Mouse (Mus musculus): ENCODE results near the gene Hesx1. TPM values are rescaled to one million over a fixed set of nuclear protein-coding genes. Genes with fewer than 3 reads are reported as not detected.

Gene Hesx1
- polyA plus RNA-seq, 1 experiment from 2014 or later, result 1.7 TPM

DNA sequence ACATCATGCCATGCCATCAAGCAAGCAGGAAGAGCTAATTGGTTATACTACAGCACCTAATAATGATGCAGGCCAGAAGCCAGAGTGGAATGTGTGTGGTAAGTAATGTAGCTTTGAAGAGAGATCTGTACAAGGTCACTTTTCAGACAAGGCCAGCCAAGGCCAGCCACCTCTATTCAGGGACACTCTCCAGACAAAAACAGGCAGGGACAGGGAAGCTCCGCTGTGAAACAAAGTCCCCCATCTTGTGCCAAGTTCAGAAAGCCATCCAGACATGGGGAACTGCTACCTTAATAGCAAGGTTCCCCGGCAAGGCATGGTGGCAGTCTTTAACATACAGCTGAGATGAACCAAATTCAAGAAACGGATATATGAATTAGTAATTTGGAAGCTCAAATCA lies 18.7 kb upstream of the Hesx1 start:
- Histone ChIP-seq H3K4me1 (ENCODE audit: control insufficient read depth, insufficient read depth, low read length) (no peaks in the 10 kb centered on the region), H3K9ac (ENCODE audit: low read depth, low read length) (no peak overlapping the region), H3K4me3 (ENCODE audit: low read depth, low read length) (no peak overlapping the region), H3K4me2 (no peak overlapping the region), H3K27ac (ENCODE audit: low read depth, low read length) (peak overlapping the region; percentile 31; the same call in 1 of the 2 replicates), H3K36me3 (ENCODE audit: control insufficient read depth, insufficient read depth, low read length) (no peaks in the 10 kb centered on the region), H3K9me3 (replicated peaks; ENCODE audit: control insufficient read depth, low read length) (no peaks in the 10 kb centered on the region), H3K27me3 (ENCODE audit: control insufficient read depth, insufficient read depth, low read length) (no peaks in the 10 kb centered on the region)
- ATAC-seq (replicated peaks; ENCODE audit: insufficient number of reproducible peaks, low FRiP score, low TSS enrichment), result no peak
- 62% methylated on average over 3 of the region's 3 CpGs for WGBS (ENCODE audit: insufficient replicate concordance)

DNA sequence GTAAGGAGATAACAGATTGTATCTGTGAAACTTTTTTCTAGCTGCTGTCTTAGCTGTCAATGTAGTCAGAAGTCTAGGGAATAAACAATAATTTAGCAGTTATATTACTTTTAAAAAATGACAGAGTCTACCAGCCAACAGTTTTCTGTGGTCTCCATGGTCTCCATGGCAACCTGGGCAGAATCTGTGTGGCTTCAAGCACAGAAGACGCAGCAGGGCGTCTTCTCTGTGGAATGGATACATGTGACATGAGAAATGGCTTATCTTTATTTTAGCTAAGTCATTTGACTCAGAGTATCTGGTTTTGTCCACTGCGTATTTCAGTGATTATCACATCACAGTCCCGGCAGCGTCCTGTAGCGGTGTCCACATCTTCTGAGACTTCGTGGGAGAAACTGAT lies 18.0 kb upstream of the Hesx1 start:
- H3K4me3 ChIP-seq (ENCODE audit: low read depth, low read length), result no peak overlapping the region
- H3K4me1 ChIP-seq (ENCODE audit: control insufficient read depth, insufficient read depth, low read length), result no peaks in the 10 kb centered on the region
- H3K4me2 ChIP-seq, result no peak overlapping the region
- H3K9ac ChIP-seq (ENCODE audit: low read depth, low read length), result no peak overlapping the region
- no peaks in the 10 kb centered on the region for H3K36me3 ChIP-seq (ENCODE audit: control insufficient read depth, insufficient read depth, low read length)
- no peaks in the 10 kb centered on the region for H3K27me3 ChIP-seq (ENCODE audit: control insufficient read depth, insufficient read depth, low read length)
- no peak for ATAC-seq (replicated peaks; ENCODE audit: insufficient number of reproducible peaks, low FRiP score, low TSS enrichment)
- H3K9me3 ChIP-seq (replicated peaks; ENCODE audit: control insufficient read depth, low read length), result peaks cover 3% of the 10 kb centered on the region
- H3K27ac ChIP-seq (ENCODE audit: low read depth, low read length), result no peak overlapping the region
- 65% methylated on average over 7 of the region's 7 CpGs for WGBS (ENCODE audit: insufficient replicate concordance)

- no peak overlapping the region for H3K4me3 ChIP-seq (ENCODE audit: low read depth, low read length)
- no peak for ATAC-seq (replicated peaks; ENCODE audit: insufficient number of reproducible peaks, low FRiP score, low TSS enrichment)
- no peak overlapping the region for H3K4me2 ChIP-seq
- WGBS (ENCODE audit: insufficient replicate concordance), result 43% methylated on average over 2 of the region's 2 CpGs
- no peaks in the 10 kb centered on the region for H3K36me3 ChIP-seq (ENCODE audit: control insufficient read depth, insufficient read depth, low read length)
- H3K9ac ChIP-seq (ENCODE audit: low read depth, low read length), result no peak overlapping the region
- H3K27ac ChIP-seq (ENCODE audit: low read depth, low read length), result no peak overlapping the region
- H3K4me1 ChIP-seq (ENCODE audit: control insufficient read depth, insufficient read depth, low read length), result no peaks in the 10 kb centered on the region
- peaks cover 4% of the 10 kb centered on the region for H3K9me3 ChIP-seq (replicated peaks; ENCODE audit: control insufficient read depth, low read length)
- H3K27me3 ChIP-seq (ENCODE audit: control insufficient read depth, insufficient read depth, low read length), result no peaks in the 10 kb centered on the region
Observed at GRCm38 (mm10) chr14:26977500-26977899, 16.7 kb upstream of the Hesx1 start.

DNA sequence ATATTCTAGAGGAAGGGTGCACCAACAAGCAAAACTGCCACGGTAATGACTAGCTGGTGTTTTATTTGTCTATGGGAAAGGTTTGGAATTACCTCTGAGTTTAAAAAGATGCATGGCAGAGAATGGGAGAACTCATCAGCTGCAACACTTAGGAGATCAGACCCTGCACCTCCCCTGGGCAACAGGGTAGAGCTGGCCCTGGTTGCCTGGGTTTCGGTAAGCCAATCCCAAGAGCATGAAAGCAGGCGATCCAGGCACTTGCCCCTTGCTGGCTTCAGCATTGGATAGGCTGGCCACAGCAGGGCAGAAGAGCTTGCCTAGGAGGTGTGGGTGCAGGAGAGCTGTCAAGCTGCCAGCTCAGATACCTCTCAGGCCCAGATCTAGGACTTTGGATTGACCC lies 14.4 kb upstream of the Hesx1 start:
- ATAC-seq (replicated peaks; ENCODE audit: insufficient number of reproducible peaks, low FRiP score, low TSS enrichment), result no peak
- 81% methylated on average over 3 of the region's 3 CpGs for WGBS (ENCODE audit: insufficient replicate concordance)
- no peak overlapping the region for H3K4me3 ChIP-seq (ENCODE audit: low read depth, low read length)
- H3K27me3 ChIP-seq (ENCODE audit: control insufficient read depth, insufficient read depth, low read length), result no peaks in the 10 kb centered on the region
- peaks cover 4% of the 10 kb centered on the region for H3K9me3 ChIP-seq (replicated peaks; ENCODE audit: control insufficient read depth, low read length)
- no peak overlapping the region for H3K4me2 ChIP-seq
- H3K9ac ChIP-seq (ENCODE audit: low read depth, low read length), result no peak overlapping the region
- no peaks in the 10 kb centered on the region for H3K4me1 ChIP-seq (ENCODE audit: control insufficient read depth, insufficient read depth, low read length)
- no peaks in the 10 kb centered on the region for H3K36me3 ChIP-seq (ENCODE audit: control insufficient read depth, insufficient read depth, low read length)
- H3K27ac ChIP-seq (ENCODE audit: low read depth, low read length), result no peak overlapping the region

GRCm38 (mm10) chr14:26981021-26981420 lies 13.2 kb upstream of the Hesx1 start:
- no peak overlapping the region for H3K27ac ChIP-seq (ENCODE audit: low read depth, low read length)
- H3K36me3 ChIP-seq (ENCODE audit: control insufficient read depth, insufficient read depth, low read length), result no peaks in the 10 kb centered on the region
- H3K4me1 ChIP-seq (ENCODE audit: control insufficient read depth, insufficient read depth, low read length), result no peaks in the 10 kb centered on the region
- ATAC-seq (replicated peaks; ENCODE audit: insufficient number of reproducible peaks, low FRiP score, low TSS enrichment), result no peak
- H3K4me2 ChIP-seq, result no peak overlapping the region
- WGBS (ENCODE audit: insufficient replicate concordance), result 92% methylated on average over 8 of the region's 8 CpGs
- H3K4me3 ChIP-seq (ENCODE audit: low read depth, low read length), result no peak overlapping the region
- H3K27me3 ChIP-seq (ENCODE audit: control insufficient read depth, insufficient read depth, low read length), result no peaks in the 10 kb centered on the region
- H3K9ac ChIP-seq (ENCODE audit: low read depth, low read length), result no peak overlapping the region
- H3K9me3 ChIP-seq (replicated peaks; ENCODE audit: control insufficient read depth, low read length), result peaks cover 4% of the 10 kb centered on the region

DNA sequence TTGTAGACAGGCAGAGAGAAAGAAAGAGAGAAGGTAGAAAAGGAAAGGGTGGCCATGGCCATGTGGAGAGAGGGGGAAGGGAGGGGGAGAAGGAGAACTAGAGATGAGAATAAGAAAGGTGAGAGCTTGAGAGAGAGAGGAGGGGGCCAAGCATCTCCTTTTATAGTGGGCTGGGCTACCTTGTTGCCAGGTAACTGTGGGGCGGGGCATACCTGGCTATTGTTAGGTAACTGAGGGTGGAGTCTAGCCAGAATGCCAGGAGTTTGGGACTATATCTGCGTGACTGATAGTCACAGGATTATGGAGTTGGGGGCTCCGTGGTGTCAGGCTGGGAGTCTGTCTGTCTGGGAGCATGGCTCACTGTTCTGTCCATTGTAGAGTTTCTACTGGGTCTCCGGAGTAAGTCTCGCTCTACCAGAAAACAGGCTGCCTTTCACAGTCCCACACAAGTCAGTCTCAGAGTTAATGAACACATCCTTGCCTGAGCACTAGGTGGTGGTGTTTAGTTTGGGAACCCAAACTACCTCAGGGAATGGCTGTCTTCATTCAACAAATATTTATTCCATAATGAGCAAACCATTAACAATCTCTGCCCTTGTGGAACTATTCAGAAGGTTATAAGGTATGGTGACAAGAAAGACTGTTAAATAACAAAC lies 12.6 kb upstream of the Hesx1 start:
- no peaks in the 10 kb centered on the region for H3K36me3 ChIP-seq (ENCODE audit: control insufficient read depth, insufficient read depth, low read length)
- no peak overlapping the region for H3K9ac ChIP-seq (ENCODE audit: low read depth, low read length)
- H3K27ac ChIP-seq (ENCODE audit: low read depth, low read length), result no peak overlapping the region
- H3K9me3 ChIP-seq (replicated peaks; ENCODE audit: control insufficient read depth, low read length), result peaks cover 4% of the 10 kb centered on the region
- no peak overlapping the region for H3K4me3 ChIP-seq (ENCODE audit: low read depth, low read length)
- 51% methylated on average over 5 of the region's 5 CpGs for WGBS (ENCODE audit: insufficient replicate concordance)
- no peak for ATAC-seq (replicated peaks; ENCODE audit: insufficient number of reproducible peaks, low FRiP score, low TSS enrichment)
- no peaks in the 10 kb centered on the region for H3K4me1 ChIP-seq (ENCODE audit: control insufficient read depth, insufficient read depth, low read length)
- no peak overlapping the region for H3K4me2 ChIP-seq
- no peaks in the 10 kb centered on the region for H3K27me3 ChIP-seq (ENCODE audit: control insufficient read depth, insufficient read depth, low read length)

GRCm38 (mm10) chr14:26982150-26982530 lies 12.1 kb upstream of the Hesx1 start:
- no peaks in the 10 kb centered on the region for H3K36me3 ChIP-seq (ENCODE audit: control insufficient read depth, insufficient read depth, low read length)
- 65% methylated on average over 5 of the region's 5 CpGs for WGBS (ENCODE audit: insufficient replicate concordance)
- peaks cover 4% of the 10 kb centered on the region for H3K9me3 ChIP-seq (replicated peaks; ENCODE audit: control insufficient read depth, low read length)
- no peak for ATAC-seq (replicated peaks; ENCODE audit: insufficient number of reproducible peaks, low FRiP score, low TSS enrichment)
- no peak overlapping the region for H3K27ac ChIP-seq (ENCODE audit: low read depth, low read length)
- no peak overlapping the region for H3K4me2 ChIP-seq
- H3K9ac ChIP-seq (ENCODE audit: low read depth, low read length), result no peak overlapping the region
- no peaks in the 10 kb centered on the region for H3K4me1 ChIP-seq (ENCODE audit: control insufficient read depth, insufficient read depth, low read length)
- H3K4me3 ChIP-seq (ENCODE audit: low read depth, low read length), result no peak overlapping the region
- no peaks in the 10 kb centered on the region for H3K27me3 ChIP-seq (ENCODE audit: control insufficient read depth, insufficient read depth, low read length)

DNA sequence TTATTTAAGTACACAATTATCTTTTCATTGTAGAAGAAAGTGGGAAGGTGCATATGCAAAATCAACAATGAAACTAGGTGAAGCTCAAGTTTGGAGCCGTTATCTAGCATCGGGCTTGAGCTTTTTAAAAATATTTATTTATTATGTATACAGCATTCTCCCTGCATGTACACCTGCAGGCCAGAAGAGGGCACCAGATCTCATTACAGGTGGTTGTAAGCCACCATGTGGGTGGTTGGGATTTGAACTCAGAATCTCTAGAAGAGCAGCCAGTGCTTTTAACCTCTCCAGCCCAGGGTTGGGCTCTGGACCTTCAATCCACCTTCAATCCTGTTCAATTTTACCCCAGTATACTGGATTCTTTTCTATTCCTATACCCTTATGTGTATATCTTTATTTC lies 5.5 kb upstream of the Hesx1 start:
- 62% methylated on average over 2 of the region's 2 CpGs for WGBS (ENCODE audit: insufficient replicate concordance)
- H3K27ac ChIP-seq (ENCODE audit: low read depth, low read length), result no peak overlapping the region
- ATAC-seq (replicated peaks; ENCODE audit: insufficient number of reproducible peaks, low FRiP score, low TSS enrichment), result no peak
- no peaks in the 10 kb centered on the region for H3K27me3 ChIP-seq (ENCODE audit: control insufficient read depth, insufficient read depth, low read length)
- H3K9me3 ChIP-seq (replicated peaks; ENCODE audit: control insufficient read depth, low read length), result no peaks in the 10 kb centered on the region
- H3K36me3 ChIP-seq (ENCODE audit: control insufficient read depth, insufficient read depth, low read length), result no peaks in the 10 kb centered on the region
- H3K9ac ChIP-seq (ENCODE audit: low read depth, low read length), result no peak overlapping the region
- H3K4me3 ChIP-seq (ENCODE audit: low read depth, low read length), result no peak overlapping the region
- no peaks in the 10 kb centered on the region for H3K4me1 ChIP-seq (ENCODE audit: control insufficient read depth, insufficient read depth, low read length)
- no peak overlapping the region for H3K4me2 ChIP-seq

- 78% methylated on average over 18 of the region's 18 CpGs for WGBS (ENCODE audit: insufficient replicate concordance)
- ATAC-seq (replicated peaks; ENCODE audit: insufficient number of reproducible peaks, low FRiP score, low TSS enrichment), result no peak
- Histone ChIP-seq H3K27me3 (ENCODE audit: control insufficient read depth, insufficient read depth, low read length) (no peaks in the 10 kb centered on the region), H3K4me3 (ENCODE audit: low read depth, low read length) (no peak overlapping the region), H3K9me3 (replicated peaks; ENCODE audit: control insufficient read depth, low read length) (no peaks in the 10 kb centered on the region), H3K4me2 (no peak overlapping the region), H3K27ac (ENCODE audit: low read depth, low read length) (no peak overlapping the region), H3K36me3 (ENCODE audit: control insufficient read depth, insufficient read depth, low read length) (no peaks in the 10 kb centered on the region), H3K9ac (ENCODE audit: low read depth, low read length) (no peak overlapping the region), H3K4me1 (ENCODE audit: control insufficient read depth, insufficient read depth, low read length) (no peaks in the 10 kb centered on the region)
Observed at GRCm38 (mm10) chr14:26991622-26992021, 2.6 kb upstream of the Hesx1 start.

Data from heart, embryonic 11.5 days (tissue).